Mouse (Mus musculus) cortical plate, adult 2 months (tissue): Measurements from ENCODE around the gene Cyb5rl.

Experiments
- CTCF ChIP-seq: fragments of 200-500 bp; IDR thresholded peaks from 2 replicates; pipeline ENCODE4 v1.5.1; 2011; ENCODE audit warnings: mild to moderate bottlenecking, control low read depth, low read length; ENCODE audit not compliant: insufficient read depth; ENCODE audit errors: extremely low read depth
- POLR2A ChIP-seq: fragments of 200-500 bp; IDR thresholded peaks from 2 replicates; pipeline ENCODE4 v1.6.1; 2011; ENCODE audit warnings: mild to moderate bottlenecking, low read length, control low read depth; ENCODE audit not compliant: insufficient read depth; ENCODE audit errors: extremely low read depth

GRCm38 (mm10) chr4:107051889-107052288, 14.9 kb upstream of the Cyb5rl start:
- TF ChIP-seq CTCF (no peak), POLR2A (no peak)
